Mouse (Mus musculus): Measurements from ENCODE around the gene Exosc9.

DNA sequence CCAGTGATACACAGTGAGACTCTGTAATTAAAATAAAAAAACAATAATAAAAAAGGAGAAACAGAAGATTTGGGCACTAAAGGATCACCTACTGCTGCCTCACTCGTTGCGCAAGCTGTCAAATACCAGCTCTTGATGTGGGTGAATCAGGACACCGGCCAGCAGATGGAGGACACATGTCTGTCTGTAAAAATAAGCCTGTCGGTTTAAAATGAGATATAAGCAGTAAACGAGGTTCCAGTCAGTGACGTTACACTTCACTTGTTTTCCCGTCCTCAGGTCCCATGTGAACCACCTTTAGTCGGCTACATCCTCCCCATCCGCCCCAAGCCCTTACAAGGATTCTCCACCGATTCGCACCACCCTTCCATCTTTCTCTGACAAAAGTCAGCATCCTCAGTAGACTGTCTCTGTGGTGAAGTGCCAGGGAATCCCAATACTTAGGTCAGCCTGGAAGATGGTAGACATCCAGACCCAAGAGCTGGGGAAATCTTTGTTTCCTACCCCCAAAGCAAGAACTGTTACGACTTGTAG, 488 bp upstream of the Exosc9 start:
- TF ChIP-seq EP300 (IDR thresholded peaks at IDR 0.05) (no peak), CTCF (IDR thresholded peaks at IDR 0.05) (no peak)

All from lung, postnatal 0 days (tissue).